Mouse (Mus musculus) liver, postnatal 0 days (tissue): ENCODE results near the gene Izumo1.

Experiments
- CTCF ChIP-seq: sonication (generic); IDR thresholded peaks from 2 replicates; pipeline ENCODE4 v1.5.1; 2016; ENCODE audit warnings: antibody characterized with exemption, low read depth
- EP300 ChIP-seq: IDR thresholded peaks from 2 replicates; pipeline ENCODE4 v1.6.1; 2016; ENCODE audit warnings: antibody characterized with exemption, low read depth, mild to moderate bottlenecking

GRCm38 (mm10) chr7:45621443-45621842, at the start of gene Izumo1:
- no peak for TF ChIP-seq EP300
- TF ChIP-seq CTCF = no peak
